Mouse (Mus musculus): Measurements from ENCODE around the gene Ptprr.

DNA sequence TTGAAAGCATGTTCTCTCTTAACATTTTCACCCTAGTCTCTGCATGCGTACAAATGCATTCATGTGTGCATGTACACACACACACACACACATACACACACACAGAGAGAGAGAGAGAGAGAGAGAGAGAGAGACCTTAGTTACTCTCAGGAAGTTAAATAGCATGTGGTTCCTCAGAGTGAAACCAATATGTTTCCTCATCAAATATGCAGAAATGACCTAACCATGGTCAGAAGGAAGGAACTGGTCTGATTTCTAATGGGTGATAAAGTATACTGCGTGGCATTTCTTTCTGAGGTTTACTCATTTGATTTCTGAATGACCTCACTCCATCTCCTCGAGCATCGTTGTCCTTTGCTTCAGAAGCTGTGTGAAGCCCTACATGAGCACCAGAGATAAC lies 113.2 kb downstream of the Ptprr start:
- TF ChIP-seq POLR2A (IDR thresholded peaks at IDR 0.05; ENCODE audit: insufficient read depth, low read depth, low read length), result no peak
- no peak for TF ChIP-seq CTCF (IDR thresholded peaks at IDR 0.05)
- no peak for TF ChIP-seq EP300 (IDR thresholded peaks at IDR 0.05; ENCODE audit: insufficient read depth, low read depth, low read length)

Data from heart, adult 2 months (tissue).